Mouse (Mus musculus): ENCODE data around the gene Vmn2r115.
"Not testable (repeated sequence)": the region's sequence is repeated elsewhere in the genome, so short reads cannot be mapped to it uniquely, and the experiment has no call there.

The Vmn2r115 gene

GRCm38 (mm10) chr17:23343441-23343840 lies at the start of gene Vmn2r115:
Vmn2r115 (plus strand) TSS chr17:23343741.
- not testable (repeated sequence) for DNase-seq (ENCODE audit: low spot score)

- not testable (repeated sequence) for DNase-seq (ENCODE audit: low spot score)
These were observed 31.1 kb upstream of the Vmn2r115 start, which contains the start of gene Vmn2r114 for GRCm38 (mm10) chr17:23312437-23312836. Vmn2r114 (minus strand) TSS chr17:23312537.

DNA sequence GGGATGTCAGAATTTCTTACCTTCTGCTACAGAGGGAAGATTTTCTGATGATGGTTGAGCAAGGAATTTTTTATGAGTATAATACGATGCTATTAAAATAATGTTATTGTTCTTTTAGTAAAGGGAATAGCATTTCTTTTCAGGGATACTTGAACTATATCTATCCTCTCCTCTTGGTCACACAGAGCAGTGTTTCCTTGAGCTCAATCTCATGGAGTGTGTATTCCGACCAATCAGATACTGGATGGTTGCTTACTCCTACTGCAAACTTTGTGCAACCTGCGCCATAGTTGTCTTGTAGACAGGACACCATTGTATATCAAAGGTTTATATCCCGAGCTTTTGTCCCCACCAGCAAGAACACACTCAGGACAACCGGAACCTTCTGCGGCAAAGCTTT lies 12.9 kb upstream of the Vmn2r115 start:
- DNase-seq (ENCODE audit: low spot score): no peak

DNA sequence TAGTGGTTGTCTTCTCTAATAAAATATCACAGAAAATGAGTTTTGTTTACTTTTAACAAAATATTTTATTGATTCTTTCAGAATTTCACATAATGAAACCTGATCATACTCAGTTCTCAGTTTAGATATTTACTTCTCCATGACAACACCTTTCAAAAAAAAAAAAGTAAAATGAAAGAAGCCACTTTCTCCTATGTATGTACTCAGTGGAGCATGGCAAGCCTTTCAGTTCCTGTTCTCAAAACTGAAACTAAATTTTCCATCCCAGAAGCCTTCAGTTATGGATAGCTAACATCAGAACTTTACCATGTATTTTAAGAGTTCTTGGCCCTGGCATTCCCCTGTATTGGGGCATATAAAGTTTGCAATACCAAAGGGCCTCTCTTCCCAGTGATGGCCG lies 8.1 kb downstream of the Vmn2r115 start:
- DNase-seq (ENCODE audit: low spot score): no peak

DNA sequence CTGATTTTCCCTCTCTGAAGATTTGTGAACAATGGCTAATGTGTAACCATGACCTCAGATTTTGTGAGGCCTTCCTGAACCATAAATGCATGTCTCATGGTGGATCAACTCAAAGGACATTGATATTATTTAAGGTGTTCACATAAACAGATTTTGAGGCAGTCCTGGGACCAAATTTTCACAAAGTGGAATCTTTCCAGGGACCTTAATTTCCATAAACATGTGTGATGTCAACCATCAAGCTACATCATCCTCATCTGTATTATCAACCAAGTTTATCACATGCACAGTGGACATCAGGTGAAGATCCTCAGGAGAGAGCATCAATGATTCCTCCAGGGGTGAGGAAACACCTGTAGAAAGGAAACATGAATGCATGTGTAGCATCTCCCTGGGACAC lies 40.8 kb downstream of the Vmn2r115 start, which contains the start of gene Vmn2r116:
Vmn2r116 (plus strand) TSS at position 301 of the 400 bp plus-strand sequence.
- DNase-seq (ENCODE audit: low spot score): not testable (repeated sequence)

All from layer of hippocampus, adult 11-12 months (tissue).